Mouse (Mus musculus) liver, adult 2 months (tissue): Measurements from ENCODE around the gene Ppp1r9a. TPM values are rescaled to one million over a fixed set of nuclear protein-coding genes. Genes with fewer than 3 reads are reported as not detected.

Experiments
- DNase-seq: peaks from one replicate; pipeline ENCODE4 v3.0.0-alpha.2; 2011; ENCODE audit warnings: low read depth, low spot score; ENCODE audit errors: extremely low read depth
- H3K27ac ChIP-seq: fragments of 200-500 bp; replicated peaks from 2 replicates; pipeline ENCODE4 v1.5.1; 2012; ENCODE audit warnings: low read depth, mild to moderate bottlenecking, control low read depth, inconsistent platforms, low read length; ENCODE audit not compliant: insufficient read depth
- H3K27me3 ChIP-seq: fragments of 200-500 bp; 2 replicates; pipeline ENCODE4 v1.6.1; 2012; ENCODE audit warnings: mild to moderate bottlenecking, moderate library complexity, low read length, inconsistent platforms; ENCODE audit not compliant: control insufficient read depth, insufficient read depth
- H3K36me3 ChIP-seq: fragments of 200-500 bp; 2 replicates; pipeline ENCODE4 v1.6.1; 2012; ENCODE audit warnings: low read length, inconsistent platforms; ENCODE audit not compliant: control insufficient read depth, insufficient read depth
- H3K4me1 ChIP-seq: fragments of 200-500 bp; 2 replicates; pipeline ENCODE4 v1.6.1; 2011; ENCODE audit warnings: low read length; ENCODE audit not compliant: control insufficient read depth, insufficient read depth
- H3K4me3 ChIP-seq: fragments of 200-500 bp; 2 replicates; pipeline ENCODE4 v1.5.1; 2011; ENCODE audit warnings: low read depth, mild to moderate bottlenecking, control low read depth, low read length, moderate library complexity; ENCODE audit not compliant: insufficient read depth
- H3K79me2 ChIP-seq: fragments of 200-500 bp; 2 replicates; pipeline ENCODE4 v1.6.1; 2012; ENCODE audit warnings: inconsistent platforms, mild to moderate bottlenecking, low read length, moderate library complexity; ENCODE audit not compliant: control insufficient read depth, insufficient read depth
- H3K9ac ChIP-seq: fragments of 200-500 bp; 2 replicates; pipeline ENCODE4 v1.6.1; 2012; ENCODE audit warnings: low read depth, mild to moderate bottlenecking, control low read depth, inconsistent platforms, low read length
- CTCF ChIP-seq: fragments of 200-500 bp; IDR thresholded peaks from 2 replicates; pipeline ENCODE4 v1.5.1; 2011; ENCODE audit warnings: low read depth, low read length, control low read depth
- POLR2A ChIP-seq: fragments of 200-500 bp; IDR thresholded peaks from 2 replicates; pipeline ENCODE4 v1.6.1; 2011; ENCODE audit warnings: low read length, control low read depth; ENCODE audit not compliant: insufficient read depth; ENCODE audit errors: extremely low read depth
- WGBS: fragments of 180-500 bp; shearing (Covaris S2); methylation state at CpG from one replicate; pipeline ENCODE4 v1.1.7; 2018; 5-methylcytosine and 5-hydroxymethylcytosine counted together
- polyA plus RNA-seq: library from polyadenylated mRNA; depleted of rRNA; stranded (reverse); fragments of >200 nt; gene quantifications from 2 replicates; pipeline ENCODE4 v1.2.3, GENCODE M21; 2012
- total RNA-seq: library from RNA; depleted of rRNA; stranded (reverse); fragments of >200 nt; gene quantifications from 2 replicates; pipeline ENCODE4 v1.2.3, GENCODE M21; 2014

Gene Ppp1r9a
- total and polyA plus RNA-seq, 2 experiments, result 0.75 to 3.0 TPM

DNA sequence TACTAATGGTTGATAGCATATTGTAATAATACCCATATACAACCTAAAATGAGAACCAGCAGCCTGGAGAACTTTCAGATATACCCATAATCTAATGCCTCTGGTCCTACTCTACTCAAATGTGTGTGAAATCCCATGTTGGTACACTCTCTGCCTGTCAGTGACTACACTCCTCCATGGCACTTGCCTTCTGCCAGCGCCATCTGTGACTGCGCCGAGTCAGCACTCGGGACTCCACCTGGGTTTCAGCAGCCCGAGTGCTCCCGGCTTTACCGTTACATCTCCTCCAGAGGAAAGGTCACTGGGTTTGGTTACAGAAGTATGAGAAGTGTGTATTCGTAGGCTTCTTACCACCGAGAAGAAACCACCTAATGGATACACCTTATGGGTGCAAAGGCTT is 89.6 kb downstream of the Ppp1r9a start:
- Histone ChIP-seq H3K4me1 (no peaks in the 10 kb centered on the region), H3K9ac (no peak overlapping the region), H3K36me3 (no peaks in the 10 kb centered on the region), H3K27me3 (no peaks in the 10 kb centered on the region), H3K27ac (no peak overlapping the region), H3K4me3 (no peak overlapping the region), H3K79me2 (peaks cover 2% of the 10 kb centered on the region; the same call in 1 of the 2 replicates)
- TF ChIP-seq POLR2A (no peak), CTCF (no peak)
- 97% methylated on average over 9 of the region's 9 CpGs for WGBS
- no peak for DNase-seq

DNA sequence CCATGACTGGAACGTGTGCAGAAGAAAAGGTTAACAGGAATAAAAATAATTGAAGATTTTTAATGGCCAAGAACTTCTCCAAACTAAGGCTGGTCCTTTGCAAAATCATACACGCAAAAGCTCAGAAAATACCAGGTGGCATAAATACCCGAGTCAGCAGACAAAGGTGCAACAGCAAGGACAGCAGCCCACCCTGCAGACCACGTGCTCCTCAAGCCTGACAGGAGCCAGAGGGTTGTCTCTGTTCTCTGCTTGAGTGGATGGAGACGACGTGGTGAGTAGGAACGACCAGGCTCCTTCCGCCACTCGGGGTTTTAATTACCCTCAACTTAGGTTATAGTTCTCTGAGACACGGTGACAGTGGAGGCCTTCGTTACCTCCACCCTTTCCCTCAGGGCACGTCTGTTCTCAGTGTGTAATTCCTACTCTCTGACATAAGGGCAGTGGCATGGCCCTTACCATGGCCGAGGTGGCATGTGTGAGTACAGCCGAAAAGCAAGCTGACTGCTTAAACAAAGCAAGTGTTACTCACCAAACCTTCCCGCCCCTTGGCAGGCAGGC is 91.0 kb downstream of the Ppp1r9a start:
- Histone ChIP-seq H3K27me3 (no peaks in the 10 kb centered on the region), H3K79me2 (peaks cover 2% of the 10 kb centered on the region; the same call in 1 of the 2 replicates), H3K27ac (no peak overlapping the region), H3K36me3 (no peaks in the 10 kb centered on the region), H3K4me3 (no peak overlapping the region), H3K9ac (no peak overlapping the region), H3K4me1 (no peaks in the 10 kb centered on the region)
- DNase-seq, result no peak
- 86% methylated on average over 15 of the region's 15 CpGs for WGBS
- TF ChIP-seq POLR2A (no peak), CTCF (no peak)

DNA sequence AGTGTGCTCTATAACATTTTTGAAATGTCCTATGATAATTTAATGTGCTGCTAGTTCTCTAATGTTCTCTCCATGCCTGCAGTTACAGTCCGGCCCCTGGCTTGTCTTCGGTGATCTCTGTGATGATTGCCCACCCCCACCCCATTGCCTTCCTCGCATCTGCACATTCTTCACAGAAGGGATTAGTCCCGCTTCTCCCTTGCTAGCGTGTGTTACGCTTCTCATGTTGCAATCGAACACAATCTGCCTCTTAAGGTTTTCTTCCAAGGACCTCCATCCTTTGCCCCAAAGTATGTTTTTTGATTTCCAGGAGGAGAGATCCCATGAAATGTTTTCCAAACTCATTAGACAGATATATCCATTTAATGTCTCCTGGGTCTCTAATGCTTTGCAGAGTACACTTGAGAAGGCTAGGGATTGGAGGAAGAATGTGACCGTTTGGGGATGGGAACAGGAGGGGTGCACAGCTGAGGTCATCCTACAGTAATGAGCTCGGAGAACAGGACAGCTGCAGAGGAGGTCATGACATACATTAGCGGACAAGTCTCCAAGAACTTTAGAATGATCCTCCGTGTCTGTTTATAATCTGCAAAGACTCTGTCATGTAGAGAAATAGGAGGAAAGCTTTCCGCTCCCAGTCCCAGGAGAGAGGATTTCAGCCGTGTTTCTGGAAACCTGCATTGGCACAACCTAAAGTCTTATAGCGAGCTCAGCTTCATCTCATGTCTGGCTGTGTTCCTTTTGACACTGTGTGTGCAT is 91.6 kb downstream of the Ppp1r9a start:
- no peaks in the 10 kb centered on the region for H3K4me1 ChIP-seq
- H3K27ac ChIP-seq, result no peak overlapping the region
- H3K79me2 ChIP-seq, result peaks cover 2% of the 10 kb centered on the region; the same call in 1 of the 2 replicates
- H3K9ac ChIP-seq, result no peak overlapping the region
- H3K4me3 ChIP-seq, result no peak overlapping the region
- H3K36me3 ChIP-seq, result no peaks in the 10 kb centered on the region
- TF ChIP-seq POLR2A (no peak), CTCF (no peak)
- 87% methylated on average over 14 of the region's 14 CpGs for WGBS
- H3K27me3 ChIP-seq, result no peaks in the 10 kb centered on the region
- no peak for DNase-seq

DNA sequence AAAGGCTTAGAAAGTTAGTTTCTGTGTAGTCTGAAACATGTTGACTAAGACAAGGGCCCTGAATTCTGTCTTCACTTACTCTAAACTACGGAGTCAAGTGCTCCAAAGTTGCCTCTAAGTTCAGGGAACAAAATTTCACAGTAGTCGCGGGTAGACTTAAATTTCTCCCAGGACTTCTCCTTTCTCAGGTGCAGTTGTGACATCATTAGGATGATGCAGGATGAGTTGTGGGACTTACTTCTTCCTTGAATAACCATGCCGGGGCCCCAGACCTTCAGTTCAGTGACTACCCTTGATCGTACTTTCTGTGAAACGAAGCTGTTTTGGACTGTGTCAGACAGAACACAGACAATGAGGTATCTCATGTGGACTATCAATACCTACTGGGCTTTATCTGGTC is 94.9 kb downstream of the Ppp1r9a start:
- TF ChIP-seq POLR2A (no peak), CTCF (no peak)
- DNase-seq, result no peak
- no peaks in the 10 kb centered on the region for H3K27me3 ChIP-seq
- WGBS, result 91% methylated on average over 6 of the region's 6 CpGs
- no peak overlapping the region for H3K9ac ChIP-seq
- H3K36me3 ChIP-seq, result no peaks in the 10 kb centered on the region
- no peak overlapping the region for H3K4me3 ChIP-seq
- H3K79me2 ChIP-seq, result no peaks in the 10 kb centered on the region
- no peaks in the 10 kb centered on the region for H3K4me1 ChIP-seq
- no peak overlapping the region for H3K27ac ChIP-seq

DNA sequence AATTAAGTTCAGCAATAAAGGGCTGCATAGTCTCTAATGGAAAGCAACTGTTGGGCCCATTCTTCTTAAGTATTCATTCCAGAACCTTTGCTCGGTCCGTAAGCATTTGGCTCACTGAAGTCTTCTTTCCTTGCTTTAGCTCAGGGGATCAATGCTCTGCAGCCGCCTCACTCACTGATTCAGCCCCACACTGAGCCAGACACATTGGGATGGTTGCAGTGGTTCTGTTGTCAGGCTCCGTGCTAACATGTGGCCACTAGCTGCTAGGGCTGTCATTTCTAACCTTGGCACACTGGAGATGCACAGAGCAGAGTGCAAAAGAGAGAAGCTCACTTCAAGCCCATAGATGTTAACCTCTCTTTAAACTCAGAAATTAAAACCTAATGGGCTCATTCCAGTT is 96.2 kb downstream of the Ppp1r9a start:
- no peaks in the 10 kb centered on the region for H3K79me2 ChIP-seq
- no peaks in the 10 kb centered on the region for H3K36me3 ChIP-seq
- no peaks in the 10 kb centered on the region for H3K27me3 ChIP-seq
- H3K27ac ChIP-seq, result no peak overlapping the region
- no peak for DNase-seq
- 91% methylated on average over 4 of the region's 4 CpGs for WGBS
- H3K4me1 ChIP-seq, result no peaks in the 10 kb centered on the region
- TF ChIP-seq CTCF (no peak), POLR2A (no peak)
- H3K9ac ChIP-seq, result no peak overlapping the region
- H3K4me3 ChIP-seq, result no peak overlapping the region

DNA sequence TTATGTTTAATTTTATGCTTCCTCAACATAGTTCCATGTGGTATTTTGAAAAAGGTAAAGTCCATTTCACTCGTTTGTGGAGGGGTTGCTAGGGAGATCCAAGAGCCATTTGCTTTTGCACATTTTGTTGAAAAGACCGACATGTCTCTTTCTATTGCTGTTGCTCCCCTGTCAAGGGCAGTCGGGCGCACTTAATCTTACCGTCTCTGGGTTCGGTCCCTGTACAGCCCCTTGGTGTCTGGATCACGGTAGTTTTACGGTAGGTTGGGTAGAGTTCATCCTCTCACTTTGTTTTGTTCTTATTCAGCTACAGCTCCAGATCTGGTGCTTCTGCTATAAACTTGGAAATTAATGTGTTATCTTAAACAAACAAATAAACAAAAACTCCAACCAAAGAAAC is 98.1 kb downstream of the Ppp1r9a start:
- Histone ChIP-seq H3K79me2 (no peaks in the 10 kb centered on the region), H3K36me3 (no peaks in the 10 kb centered on the region), H3K4me3 (no peak overlapping the region), H3K4me1 (no peaks in the 10 kb centered on the region), H3K27me3 (no peaks in the 10 kb centered on the region), H3K9ac (no peak overlapping the region), H3K27ac (no peak overlapping the region)
- WGBS, result 94% methylated on average over 8 of the region's 8 CpGs
- no peak for DNase-seq
- TF ChIP-seq POLR2A, result no peak
